Mouse (Mus musculus) embryonic fibroblast, embryonic 13.5 days (primary cell): ENCODE data around the gene S100a13.

ENCODE experiments used
- CTCF ChIP-seq: IDR thresholded peaks from 2 replicates; pipeline ENCODE4 v1.5.1; 2011; ENCODE audit warnings: mild to moderate bottlenecking, control low read depth, low read length, moderate library complexity, borderline replicate concordance; ENCODE audit not compliant: insufficient read depth
- POLR2A ChIP-seq: IDR thresholded peaks from 2 replicates; pipeline ENCODE4 v1.6.1; 2011; ENCODE audit warnings: low read depth, mild to moderate bottlenecking, control low read depth, low read length, moderate library complexity

DNA sequence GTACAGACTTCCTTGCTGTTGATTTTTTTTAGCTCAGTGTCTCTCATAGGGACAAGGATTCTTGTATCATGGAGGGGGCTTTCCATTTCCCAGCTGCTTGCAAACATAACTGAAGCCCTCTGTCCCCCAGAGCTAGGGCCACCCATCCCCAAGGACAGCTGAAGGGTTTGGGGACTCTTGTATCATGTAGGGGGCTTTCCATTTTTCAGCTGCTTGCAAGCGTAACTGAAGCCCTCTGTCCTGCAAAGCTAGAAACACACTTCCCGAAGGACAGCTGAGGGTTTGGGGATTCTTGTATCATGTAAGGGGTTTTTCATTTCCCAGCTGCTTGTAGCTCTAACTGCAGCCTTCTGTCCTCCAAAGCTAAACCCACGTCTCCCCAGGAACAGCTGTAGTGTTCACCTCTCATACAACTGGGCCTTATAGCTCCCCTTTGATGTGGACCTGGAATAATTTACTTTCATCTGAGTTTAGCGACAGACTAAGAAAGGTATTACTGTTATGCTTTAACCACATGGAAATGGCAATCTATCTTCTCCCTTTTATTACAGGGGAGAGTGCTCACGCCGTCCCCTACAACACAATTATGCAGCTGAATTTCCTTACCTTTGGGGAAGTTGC, 45.9 kb downstream of the S100a13 start, which contains the start of gene S100a3:
- no peak for TF ChIP-seq POLR2A
- TF ChIP-seq CTCF, result no peak
